Mouse (Mus musculus) myocyte (in vitro differentiated cells): ENCODE measurements around the gene Sema7a.

Experiments
- CEBPB ChIP-seq: IDR thresholded peaks from 2 replicates; pipeline ENCODE4 v1.6.1; 2011; ENCODE audit warnings: mild to moderate bottlenecking, moderate library complexity; ENCODE audit not compliant: poor library complexity, insufficient read depth, severe bottlenecking
- E2F4 ChIP-seq: IDR thresholded peaks from one replicate; pipeline ENCODE4 v1.6.1; 2011; ENCODE audit warnings: mild to moderate bottlenecking, control low read depth, moderate library complexity; ENCODE audit not compliant: insufficient read depth
- MAX ChIP-seq: IDR thresholded peaks from one replicate; pipeline ENCODE4 v1.6.1; 2011; ENCODE audit warnings: low read depth, mild to moderate bottlenecking, control low read depth
- MYOD1 ChIP-seq, 3 experiments: IDR thresholded peaks; one replicate each; pipeline ENCODE4 v1.6.1; 2011; ENCODE audit warnings: control low read depth in 2 of 3, low read depth in 2 of 3, mild to moderate bottlenecking in 2 of 3, moderate library complexity in 1 of 3; ENCODE audit not compliant: insufficient read length in 2 of 3, control insufficient read depth in 1 of 3
- MYOG ChIP-seq, 3 experiments: IDR thresholded peaks; one replicate each; pipeline ENCODE4 v1.6.1; 2011; ENCODE audit warnings: control low read depth in 2 of 3, low read depth in 2 of 3, mild to moderate bottlenecking in 2 of 3; ENCODE audit not compliant: insufficient read length in 2 of 3, control insufficient read depth in 1 of 3, insufficient read depth in 1 of 3
- POLR2A ChIP-seq: IDR thresholded peaks from one replicate; pipeline ENCODE4 v1.6.1; 2011; ENCODE audit warnings: low read depth, mild to moderate bottlenecking, control low read depth, moderate library complexity; ENCODE audit not compliant: insufficient read length
- POLR2AphosphoS2 ChIP-seq: IDR thresholded peaks from one replicate; pipeline ENCODE4 v1.6.1; 2011; ENCODE audit warnings: low read depth, control low read depth; ENCODE audit not compliant: insufficient read length
- SRF ChIP-seq: IDR thresholded peaks from one replicate; pipeline ENCODE4 v1.6.1; 2011; ENCODE audit warnings: low read depth; ENCODE audit not compliant: control insufficient read depth, insufficient read length
- TCF12 ChIP-seq: IDR thresholded peaks from one replicate; pipeline ENCODE4 v1.6.1; 2011; ENCODE audit warnings: mild to moderate bottlenecking, control low read depth; ENCODE audit not compliant: poor library complexity, insufficient read depth, severe bottlenecking
- USF1 ChIP-seq: IDR thresholded peaks from one replicate; pipeline ENCODE4 v1.6.1; 2011; ENCODE audit warnings: low read depth, mild to moderate bottlenecking, control low read depth, moderate library complexity

- TF ChIP-seq POLR2A (no peak), USF1 (no peak), MYOG (IDR thresholded peaks at IDR 0.05; ENCODE audit: control insufficient read depth in 1 of 3, insufficient read depth in 1 of 3, insufficient read length in 2 of 3, low read depth in 2 of 3) (no peak), MYOD1 (IDR thresholded peaks at IDR 0.05; ENCODE audit: control insufficient read depth in 1 of 3, insufficient read length in 2 of 3, low read depth in 2 of 3) (no peak), TCF12 (no peak), POLR2AphosphoS2 (no peak), SRF (no peak), CEBPB (no peak), E2F4 (no peak), MAX (no peak)
These were observed 24.8 kb downstream of the Sema7a start for GRCm38 (mm10) chr9:57964528-57965250.
